Mouse (Mus musculus) forebrain, embryonic 13.5 days (tissue): ENCODE data around the gene B3galt4. TPM values are rescaled to one million over a fixed set of nuclear protein-coding genes. Genes with fewer than 3 reads are reported as not detected.
"Not testable (repeated sequence)": the region's sequence is repeated elsewhere in the genome, so short reads cannot be mapped to it uniquely, and the experiment has no call there.

Experiments
- ATAC-seq: fragments of 200-750 bp; cut with Nextera tagmentation; 2 replicates; pipeline ENCODE4 v1.8.0; 2017
- H3K27ac ChIP-seq: fragments of 300-500 bp; sonication (generic); 2 replicates; pipeline ENCODE4 v1.5.1; 2015; ENCODE audit warnings: inconsistent platforms, mild to moderate bottlenecking, moderate library complexity
- H3K27me3 ChIP-seq: fragments of 300-500 bp; sonication (generic); 2 replicates; pipeline ENCODE4 v1.6.1; 2015; ENCODE audit warnings: mild to moderate bottlenecking, inconsistent platforms
- H3K36me3 ChIP-seq: fragments of 300-500 bp; sonication (generic); 2 replicates; pipeline ENCODE4 v1.6.1; 2015; ENCODE audit warnings: mild to moderate bottlenecking, inconsistent platforms; ENCODE audit not compliant: poor library complexity, severe bottlenecking
- H3K4me1 ChIP-seq: fragments of 300-500 bp; sonication (generic); 2 replicates; pipeline ENCODE4 v1.6.1; 2015; ENCODE audit warnings: inconsistent platforms
- H3K4me2 ChIP-seq: fragments of 300-500 bp; sonication (generic); 2 replicates; pipeline ENCODE4 v1.6.1; 2015; ENCODE audit warnings: inconsistent platforms, mild to moderate bottlenecking, moderate library complexity
- H3K4me3 ChIP-seq: fragments of 300-500 bp; sonication (generic); 2 replicates; pipeline ENCODE4 v1.5.1; 2015; ENCODE audit warnings: mild to moderate bottlenecking, inconsistent platforms
- H3K9ac ChIP-seq: fragments of 300-500 bp; sonication (generic); 2 replicates; pipeline ENCODE4 v1.6.1; 2015; ENCODE audit warnings: mild to moderate bottlenecking, inconsistent platforms
- H3K9me3 ChIP-seq: fragments of 300-500 bp; sonication (generic); replicated peaks from 2 replicates; pipeline ENCODE4 v1.6.1; 2016; ENCODE audit warnings: inconsistent platforms
- WGBS: fragments of 180-500 bp; shearing (Covaris S2); methylation state at CpG from one replicate; pipeline ENCODE4 v1.1.7; 2015; 5-methylcytosine and 5-hydroxymethylcytosine counted together
- polyA plus RNA-seq: library from polyadenylated mRNA; unstranded; fragments of >200 nt; fragmentation: Nextera tagmentation; extraction: Ambion mirVana; gene quantifications from 2 replicates; pipeline ENCODE4 v1.2.1, GENCODE M21; 2015

Gene B3galt4
- polyA plus RNA-seq, 1 experiment from 2014 or later = 7.3 TPM

- H3K9ac ChIP-seq, H3K27me3 ChIP-seq, H3K9me3 ChIP-seq, H3K4me3 ChIP-seq, H3K27ac ChIP-seq, H3K36me3 ChIP-seq, H3K4me2 ChIP-seq, ATAC-seq: not testable (repeated sequence)
- H3K4me1 ChIP-seq = peaks cover 11% of the 10 kb centered on the region
- WGBS = 23% methylated on average over 3 of the region's 4 CpGs
Measured at GRCm38 (mm10) chr17:33904835-33905234, 46.5 kb downstream of the B3galt4 start, which contains the start of gene Platr17. Gene Platr17 (plus strand): TSS chr17:33905135.

- not testable (repeated sequence) for H3K36me3 ChIP-seq, H3K9me3 ChIP-seq, H3K4me3 ChIP-seq, ATAC-seq, H3K27ac ChIP-seq, H3K27me3 ChIP-seq, H3K4me2 ChIP-seq, H3K9ac ChIP-seq
- H3K4me1 ChIP-seq = peaks cover 11% of the 10 kb centered on the region
- WGBS = 76% methylated on average over 6 of the region's 6 CpGs
Measured at GRCm38 (mm10) chr17:33903911-33904651, 47.2 kb downstream of the B3galt4 start.

- Histone ChIP-seq H3K27ac (no peak overlapping the region), H3K4me3 (no peak overlapping the region), H3K36me3 (no peaks in the 10 kb centered on the region), H3K27me3 (no peaks in the 10 kb centered on the region), H3K4me1 (peaks cover under 1% of the 10 kb centered on the region; the same call in 1 of the 2 replicates), H3K9me3 (no peaks in the 10 kb centered on the region), H3K9ac (no peak overlapping the region), H3K4me2 (no peak overlapping the region)
- 83% methylated on average over 7 of the region's 7 CpGs for WGBS
- no peak for ATAC-seq
Measured at GRCm38 (mm10) chr17:33902491-33902890, 48.8 kb downstream of the B3galt4 start.

GRCm38 (mm10) chr17:33902079-33902478, 49.2 kb downstream of the B3galt4 start:
- Histone ChIP-seq H3K27me3 (no peaks in the 10 kb centered on the region), H3K9ac (no peak overlapping the region), H3K36me3 (no peaks in the 10 kb centered on the region), H3K9me3 (no peaks in the 10 kb centered on the region), H3K4me1 (no peaks in the 10 kb centered on the region), H3K27ac (no peak overlapping the region), H3K4me3 (no peak overlapping the region), H3K4me2 (no peak overlapping the region)
- ATAC-seq = no peak
- WGBS = 73% methylated on average over 4 of the region's 4 CpGs

GRCm38 (mm10) chr17:33901653-33902052, 49.6 kb downstream of the B3galt4 start:
- Histone ChIP-seq H3K4me1 (no peaks in the 10 kb centered on the region), H3K27ac (no peak overlapping the region), H3K9ac (no peak overlapping the region), H3K4me3 (no peak overlapping the region), H3K4me2 (no peak overlapping the region), H3K36me3 (no peaks in the 10 kb centered on the region), H3K27me3 (no peaks in the 10 kb centered on the region), H3K9me3 (no peaks in the 10 kb centered on the region)
- ATAC-seq = no peak
- WGBS = 68% methylated on average over 4 of the region's 4 CpGs

GRCm38 (mm10) chr17:33900989-33901314, 50.3 kb downstream of the B3galt4 start:
- no peak overlapping the region for H3K4me2 ChIP-seq
- H3K27ac ChIP-seq = no peak overlapping the region
- H3K27me3 ChIP-seq = no peaks in the 10 kb centered on the region
- no peaks in the 10 kb centered on the region for H3K9me3 ChIP-seq
- H3K36me3 ChIP-seq = no peaks in the 10 kb centered on the region
- WGBS = 86% methylated on average over 4 of the region's 4 CpGs
- no peak overlapping the region for H3K9ac ChIP-seq
- no peaks in the 10 kb centered on the region for H3K4me1 ChIP-seq
- H3K4me3 ChIP-seq = no peak overlapping the region
- ATAC-seq = no peak

DNA sequence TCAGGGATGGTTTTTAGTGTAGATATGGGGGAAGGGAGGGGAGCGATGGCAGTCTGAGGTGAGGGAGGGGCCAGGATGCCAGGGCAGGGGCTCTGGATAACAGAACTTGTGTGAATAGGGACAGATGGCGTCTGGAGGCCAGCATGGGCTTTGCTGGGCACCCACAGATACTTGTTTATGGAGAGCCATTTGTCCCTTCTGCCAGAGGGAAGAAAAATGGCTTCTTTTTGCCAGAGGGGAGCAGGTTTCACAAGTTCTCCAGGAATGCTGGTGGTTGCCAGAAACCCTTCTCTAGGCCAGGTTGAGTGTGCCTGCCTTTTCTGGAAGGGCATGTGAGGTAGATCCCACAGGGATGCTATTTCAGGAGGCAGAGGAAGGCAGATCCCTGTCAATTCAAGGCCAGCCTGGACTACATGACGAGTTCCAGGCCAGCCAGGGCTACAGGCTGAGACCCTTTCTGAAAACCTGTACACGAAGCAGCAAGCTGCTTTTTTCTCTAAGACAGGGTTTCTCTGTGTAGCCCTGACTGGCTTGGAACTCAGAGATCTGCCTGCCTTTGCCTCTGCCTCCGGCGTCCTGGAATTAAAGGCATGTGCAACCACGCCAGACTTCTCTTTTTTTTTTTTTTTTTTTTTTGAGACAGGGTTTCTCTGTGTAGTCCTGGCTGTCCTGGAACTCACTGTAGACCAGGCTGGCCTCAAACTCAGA, 50.9 kb downstream of the B3galt4 start:
- ATAC-seq = no peak
- H3K36me3 ChIP-seq = no peaks in the 10 kb centered on the region
- H3K9me3 ChIP-seq = no peaks in the 10 kb centered on the region
- no peak overlapping the region for H3K4me2 ChIP-seq
- H3K27ac ChIP-seq = no peak overlapping the region
- H3K4me1 ChIP-seq = no peaks in the 10 kb centered on the region
- WGBS = 75% methylated on average over 7 of the region's 7 CpGs
- no peak overlapping the region for H3K4me3 ChIP-seq
- H3K9ac ChIP-seq = no peak overlapping the region; the same call in 1 of the 2 replicates
- H3K27me3 ChIP-seq = no peaks in the 10 kb centered on the region

Other genes with a start within 250 kb of the B3galt4 start
- 52.2 and 56.5 TPM in 2 replicates for gene March2, start 232.8 kb downstream of the B3galt4 start, polyA plus RNA-seq
- gene Rab11b, start 191.0 kb downstream of the B3galt4 start, polyA plus RNA-seq = 433 and 441 TPM in 2 replicates
- 8.6 and 10.0 TPM in 2 replicates for gene Angptl4, start 169.7 kb downstream of the B3galt4 start, polyA plus RNA-seq
- gene Kank3, start 141.0 kb downstream of the B3galt4 start, polyA plus RNA-seq = 27.3 and 29.0 TPM in 2 replicates
- 779 and 868 TPM in 2 replicates for gene Rps28, start 126.9 kb downstream of the B3galt4 start, polyA plus RNA-seq
- 473 and 507 TPM in 2 replicates for gene Ndufa7, start 126.9 kb downstream of the B3galt4 start, polyA plus RNA-seq
- 60.1 and 66.1 TPM in 2 replicates for gene Cd320, start 108.4 kb downstream of the B3galt4 start, polyA plus RNA-seq
- not detected in 2 replicates for gene Gm7029, start 77.7 kb downstream of the B3galt4 start, polyA plus RNA-seq
- gene Kifc1, start 60.8 kb downstream of the B3galt4 start, polyA plus RNA-seq = 6.8 and 7.4 TPM in 2 replicates
- 0.28 and 0.49 TPM in 2 replicates for gene Platr17, start 46.4 kb downstream of the B3galt4 start, polyA plus RNA-seq
- 60.7 and 68.0 TPM in 2 replicates for gene Daxx, start 42.1 kb downstream of the B3galt4 start, polyA plus RNA-seq
- 12.3 and 15.0 TPM in 2 replicates for gene Tapbp, start 35.6 kb downstream of the B3galt4 start, polyA plus RNA-seq
- gene Zbtb22, start 35.6 kb downstream of the B3galt4 start, polyA plus RNA-seq = 18.1 and 20.6 TPM in 2 replicates
- 39.3 and 46.6 TPM in 2 replicates for gene Rgl2, start 21.9 kb downstream of the B3galt4 start, polyA plus RNA-seq
- gene Pfdn6, start 11.1 kb downstream of the B3galt4 start, polyA plus RNA-seq = 204 and 214 TPM in 2 replicates
- 28.4 and 29.4 TPM in 2 replicates for gene Wdr46, start 10.8 kb downstream of the B3galt4 start, polyA plus RNA-seq
- 58.6 and 61.4 TPM in 2 replicates for gene Vps52, start 4.3 kb upstream of the B3galt4 start, polyA plus RNA-seq
- 1,165 and 1,184 TPM in 2 replicates for gene Rps18, start 4.5 kb upstream of the B3galt4 start, polyA plus RNA-seq
- gene H2-K1, start 48.9 kb upstream of the B3galt4 start, polyA plus RNA-seq = 12.9 and 24.0 TPM in 2 replicates
- gene Ring1, start 73.2 kb upstream of the B3galt4 start, polyA plus RNA-seq = 12.4 and 15.3 TPM in 2 replicates
- gene H2-Ke6, start 76.6 kb upstream of the B3galt4 start, polyA plus RNA-seq = 76.0 and 88.0 TPM in 2 replicates
- gene Slc39a7, start 80.2 kb upstream of the B3galt4 start, polyA plus RNA-seq = 139 and 159 TPM in 2 replicates
- gene Rxrb, start 80.3 kb upstream of the B3galt4 start, polyA plus RNA-seq = 52.6 and 57.1 TPM in 2 replicates
- 0.80 and 1.3 TPM in 2 replicates for gene Col11a2, start 87.9 kb upstream of the B3galt4 start, polyA plus RNA-seq
- not detected in 2 replicates for gene H2-Oa, start 140.9 kb upstream of the B3galt4 start, polyA plus RNA-seq
- gene H2-DMa, start 168.1 kb upstream of the B3galt4 start, polyA plus RNA-seq = 8.7 and 10.0 TPM in 2 replicates
- gene Brd2, start 171.1 kb upstream of the B3galt4 start, polyA plus RNA-seq = 124 and 125 TPM in 2 replicates
- 0.20 TPM in 1 of 2 replicates, not detected in the other for gene H2-DMb2, start 191.8 kb upstream of the B3galt4 start, polyA plus RNA-seq
- 0.20 TPM in 1 of 2 replicates, not detected in the other for gene H2-DMb1, start 201.6 kb upstream of the B3galt4 start, polyA plus RNA-seq
- gene Tap1, start 236.1 kb upstream of the B3galt4 start, polyA plus RNA-seq = 0.84 and 0.94 TPM in 2 replicates
- 0.43 and 0.73 TPM in 2 replicates for gene Psmb9, start 236.3 kb upstream of the B3galt4 start, polyA plus RNA-seq
- 0.65 and 1.6 TPM in 2 replicates for gene Psmb8, start 246.2 kb upstream of the B3galt4 start, polyA plus RNA-seq